Mouse (Mus musculus) bone marrow macrophage, adult 2 months (primary cell): Measurements from ENCODE around the gene Atad2b.

ENCODE experiments used
- CTCF ChIP-seq: IDR thresholded peaks from 2 replicates; pipeline ENCODE4 v1.5.1; 2012; ENCODE audit warnings: low read depth, mild to moderate bottlenecking, low read length, moderate library complexity
- POLR2A ChIP-seq: IDR thresholded peaks from 2 replicates; pipeline ENCODE4 v1.6.1; 2012; ENCODE audit warnings: mild to moderate bottlenecking, low read depth, low read length, borderline replicate concordance

- TF ChIP-seq CTCF (no peak), POLR2A (no peak)
These were observed 44.9 kb upstream of the Atad2b start for GRCm38 (mm10) chr12:4872273-4872672.
